Mouse (Mus musculus): ENCODE results near the gene Gm21319.
"Not testable (repeated sequence)": the region's sequence is repeated elsewhere in the genome, so short reads cannot be mapped to it uniquely, and the experiment has no call there.

Gm21319 gene

DNA sequence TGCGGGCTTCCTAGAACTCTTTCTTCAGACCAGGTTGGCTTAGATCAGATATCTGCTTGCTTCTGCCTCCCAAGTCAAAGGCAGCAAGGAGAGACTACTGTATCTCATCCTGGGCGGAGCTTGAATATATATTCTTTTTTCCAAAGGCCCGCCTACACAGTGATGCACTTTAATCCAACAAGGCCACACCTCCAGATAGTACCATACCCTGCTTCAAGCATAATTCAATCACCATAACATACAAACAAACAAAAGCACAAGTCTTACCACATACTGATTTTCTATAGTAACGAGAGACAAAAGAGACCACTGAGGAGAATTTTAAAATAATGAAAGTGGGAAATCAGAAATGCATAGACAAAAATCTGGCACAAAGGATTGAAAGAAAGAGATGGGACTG, at the start of gene Gm21319:
TSS of gene Gm21319 (minus strand) at position 101 of the 400 bp plus-strand sequence.
- not testable (repeated sequence) for DNase-seq

- not testable (repeated sequence) for DNase-seq
Observed at GRCm38 (mm10) chr12:87816277-87816676, 40.7 kb upstream of the Gm21319 start, which contains the start of gene BB287469. TSS of gene BB287469 (plus strand) at chr12:87816577.

DNA sequence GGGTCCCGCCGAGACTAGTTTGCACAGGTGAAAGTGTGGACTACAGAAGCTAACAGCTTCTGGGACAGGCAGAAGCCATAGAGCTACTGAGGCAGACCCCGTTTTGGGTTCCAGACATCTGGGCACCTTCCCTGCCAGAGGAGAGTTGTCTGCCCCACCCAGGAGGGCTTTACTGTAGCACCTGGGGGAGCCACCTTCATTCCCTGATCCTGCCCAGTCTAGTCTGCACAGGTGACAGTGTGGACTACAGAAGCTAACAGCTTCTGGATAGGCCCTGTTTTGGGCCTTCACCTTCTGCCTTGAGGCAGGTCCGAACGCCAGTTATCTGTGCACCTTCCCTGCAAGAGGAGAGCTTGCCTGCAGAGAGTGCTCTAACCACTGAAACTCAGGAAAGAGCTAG, 22.4 kb upstream of the Gm21319 start:
- not testable (repeated sequence) for DNase-seq

GRCm38 (mm10) chr12:87795212-87795611, 19.7 kb upstream of the Gm21319 start, which contains the start of gene Gm21936:
TSS of gene Gm21936 (plus strand) at chr12:87795512.
- not testable (repeated sequence) for DNase-seq
